Mouse (Mus musculus): ENCODE measurements around the gene 6330409D20Rik.

DNA sequence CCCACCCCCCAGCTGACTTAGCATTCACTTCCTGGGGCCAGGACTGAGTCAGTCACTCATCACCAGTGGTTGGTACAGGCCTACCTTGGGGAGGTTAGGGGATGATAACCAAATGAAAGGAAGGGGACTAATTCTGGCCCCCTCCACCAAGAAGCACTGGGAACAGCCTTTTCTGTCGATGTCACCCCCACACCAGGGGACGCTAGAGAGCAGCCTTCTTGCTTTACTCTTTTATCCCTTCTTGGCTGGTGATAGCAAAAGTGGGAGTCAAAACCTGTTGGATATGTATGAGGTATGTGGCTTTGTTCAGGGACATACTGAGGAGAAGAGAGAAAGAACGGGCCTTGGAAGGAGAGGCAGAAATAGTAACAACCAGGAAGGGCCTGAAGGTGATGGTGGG, 22.5 kb upstream of the 6330409D20Rik start:
- TF ChIP-seq CTCF (conservative IDR thresholded peaks at IDR 0.05; ENCODE audit: low read length) (peak; percentile 87), NANOG (IDR thresholded peaks at IDR 0.05; ENCODE audit: borderline replicate concordance, low read length) (no peak)

Data from E14TG2a.4 (cell line).